Mouse (Mus musculus): ENCODE measurements around the gene Ttc7b. TPM values are rescaled to one million over a fixed set of nuclear protein-coding genes. Genes with fewer than 3 reads are reported as not detected.

Ttc7b gene
- polyA plus RNA-seq, 1 experiment from 2014 or later = 21.3 TPM

DNA sequence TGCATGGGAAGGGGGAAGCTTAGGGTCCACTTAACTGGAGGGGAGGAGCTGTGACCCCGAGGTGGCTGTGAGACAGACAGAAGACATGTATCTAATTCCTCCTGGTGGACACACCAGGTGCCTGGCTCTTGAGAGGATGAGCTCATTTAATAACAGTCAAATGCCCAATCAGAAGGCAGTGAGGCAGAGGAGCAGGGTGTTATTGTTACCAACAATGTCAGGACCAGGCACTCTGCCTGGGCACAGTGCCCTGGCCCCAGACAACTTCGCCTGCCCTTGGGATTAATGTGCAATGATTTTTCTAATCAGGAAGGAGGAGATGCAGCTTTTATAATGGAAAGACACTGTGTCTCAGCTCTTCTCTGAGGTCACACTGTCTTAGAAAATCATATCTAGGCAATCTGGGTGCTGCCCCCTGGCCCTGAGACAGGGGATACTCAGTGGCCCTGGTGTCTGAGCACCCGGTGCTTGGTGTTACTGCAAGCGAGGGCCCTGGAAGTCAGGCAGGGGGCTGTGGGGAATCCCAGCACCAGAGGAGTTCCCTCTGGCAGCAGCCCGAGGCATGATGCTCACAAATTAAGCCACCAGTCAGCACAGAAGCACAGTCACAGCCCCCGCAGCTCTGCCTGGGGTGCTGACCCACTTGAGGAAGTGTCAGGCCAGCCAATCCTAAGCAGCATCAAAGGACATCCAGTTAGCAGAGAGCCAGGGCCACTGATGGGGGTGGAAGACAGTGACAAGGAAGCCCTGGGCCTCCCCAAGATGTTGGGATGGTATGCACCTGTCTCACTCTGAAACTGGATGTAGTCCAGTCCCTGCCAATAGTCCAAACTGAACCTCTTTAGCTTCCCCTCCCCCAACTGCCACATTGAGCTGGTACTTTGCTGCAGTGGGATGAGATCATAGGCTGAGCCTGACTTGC lies 209.9 kb downstream of the Ttc7b start:
- DNase-seq (ENCODE audit: low read depth, low spot score) = no peak
- POLR2A ChIA-PET = no interaction called here
- TF ChIP-seq CTCF (IDR thresholded peaks at IDR 0.05) = no peak
- in situ Hi-C loops (cut with MboI; ENCODE audit: low pct_unique_long_range_greater_than_20kb) = no loop called here
- no peak for ATAC-seq
- CTCF ChIA-PET = interaction anchor here (1.1 to 1.2 kb wide), 2 partner anchors 10 to 143 kb away, joined by 3 read pairs; no protein-coding TSS in a partner anchor
- no peaks in the 10 kb centered on the region for H3K27me3 ChIP-seq

DNA sequence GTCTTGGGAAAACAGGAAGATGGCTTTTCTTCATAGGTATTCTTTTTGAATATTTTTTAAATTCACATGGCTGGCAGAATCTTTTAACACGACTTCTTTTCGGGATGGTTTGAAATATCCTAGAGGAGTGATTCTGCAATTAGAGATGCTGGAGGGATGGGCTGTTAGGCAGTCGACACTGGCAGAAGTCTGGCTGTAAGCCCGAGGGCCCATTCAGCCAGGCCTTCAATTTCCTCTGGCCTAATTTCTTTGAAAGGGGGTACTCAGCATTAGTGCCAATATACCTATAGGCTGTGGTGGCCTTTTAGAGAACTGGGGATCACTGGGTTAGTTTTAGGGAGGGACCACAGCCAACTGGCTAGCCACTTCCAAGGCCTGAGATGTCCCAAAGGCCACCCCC lies 211.4 kb downstream of the Ttc7b start:
- no peak for DNase-seq (ENCODE audit: low read depth, low spot score)
- TF ChIP-seq CTCF (IDR thresholded peaks at IDR 0.05) = no peak
- H3K27me3 ChIP-seq = no peaks in the 10 kb centered on the region
- ChIA-PET POLR2A (no interaction called here), CTCF (interaction anchor here (1.2 kb wide), 1 partner anchor 141 kb away, joined by 3 read pairs; no protein-coding TSS in a partner anchor)
- in situ Hi-C loops (cut with MboI; ENCODE audit: low pct_unique_long_range_greater_than_20kb) = no loop called here
- ATAC-seq = no peak

GRCm38 (mm10) chr12:100307501-100308260 lies 212.9 kb downstream of the Ttc7b start:
- DNase-seq (ENCODE audit: low read depth, low spot score) (no peak), ATAC-seq (no peak)
- TF ChIP-seq CTCF (IDR thresholded peaks at IDR 0.05) = no peak
- ChIA-PET POLR2A (no interaction called here), CTCF (no interaction called here)
- no peaks in the 10 kb centered on the region for H3K27me3 ChIP-seq
- in situ Hi-C loops (cut with MboI; ENCODE audit: low pct_unique_long_range_greater_than_20kb) = no loop called here

- DNase-seq (ENCODE audit: low read depth, low spot score) (no peak), ATAC-seq (no peak)
- ChIA-PET POLR2A (no interaction called here), CTCF (no interaction called here)
- in situ Hi-C loops (cut with MboI; ENCODE audit: low pct_unique_long_range_greater_than_20kb) = no loop called here
- TF ChIP-seq CTCF (IDR thresholded peaks at IDR 0.05) = no peak
- H3K27me3 ChIP-seq = no peaks in the 10 kb centered on the region
Observed at GRCm38 (mm10) chr12:100306336-100306735, 214.3 kb downstream of the Ttc7b start.

- POLR2A ChIA-PET = no interaction called here
- CTCF ChIA-PET = no interaction called here
- DNase-seq (ENCODE audit: low read depth, low spot score) (no peak), ATAC-seq (no peak)
- no peak for TF ChIP-seq CTCF (IDR thresholded peaks at IDR 0.05)
- H3K27me3 ChIP-seq = no peaks in the 10 kb centered on the region
- in situ Hi-C loops (cut with MboI; ENCODE audit: low pct_unique_long_range_greater_than_20kb) = no loop called here
Observed at GRCm38 (mm10) chr12:100305051-100305673, 215.5 kb downstream of the Ttc7b start.

DNA sequence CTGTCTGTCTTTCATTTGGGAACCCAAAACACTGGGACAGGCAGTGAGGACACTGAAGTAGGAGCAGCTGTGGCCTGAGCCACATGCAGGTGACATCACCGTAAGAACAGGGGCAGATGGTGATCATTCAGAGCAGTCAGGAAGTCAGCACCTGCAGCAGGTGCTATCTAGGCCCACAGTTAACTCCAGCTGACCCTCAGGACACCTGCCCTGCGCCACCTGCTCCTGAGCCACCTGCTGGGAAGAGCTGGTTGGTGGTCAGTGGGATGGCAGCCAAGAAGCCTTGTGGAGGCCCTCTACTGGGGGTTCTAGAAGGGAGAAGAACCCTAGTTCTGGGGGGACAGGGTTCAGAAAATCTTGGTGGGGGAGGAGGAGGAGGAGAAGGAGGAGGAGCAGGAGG lies 216.3 kb downstream of the Ttc7b start:
- in situ Hi-C loops (cut with MboI; ENCODE audit: low pct_unique_long_range_greater_than_20kb) = no loop called here
- DNase-seq (ENCODE audit: low read depth, low spot score) (no peak), ATAC-seq (no peak)
- ChIA-PET POLR2A (no interaction called here), CTCF (no interaction called here)
- no peak for TF ChIP-seq CTCF (IDR thresholded peaks at IDR 0.05)
- H3K27me3 ChIP-seq = no peaks in the 10 kb centered on the region

DNA sequence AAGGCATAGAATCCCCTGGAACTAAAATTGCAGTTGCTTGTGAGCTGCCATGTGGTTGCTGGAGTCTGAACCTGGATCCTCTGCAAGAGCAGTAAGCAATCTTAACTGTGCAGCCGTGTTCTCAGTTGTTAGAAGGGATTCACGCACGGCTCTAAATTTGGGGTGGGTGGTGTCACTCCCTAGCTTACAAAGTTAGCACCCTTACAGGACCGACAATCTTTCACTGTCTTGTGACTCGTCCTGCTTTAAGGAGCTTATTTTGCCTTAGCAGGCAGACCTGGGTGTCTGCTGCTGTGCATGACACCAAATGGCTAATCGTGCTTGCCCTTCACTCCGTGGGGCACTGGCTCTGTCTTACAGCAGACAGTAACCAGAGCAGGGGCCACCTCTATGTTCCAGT lies 217.5 kb downstream of the Ttc7b start:
- ATAC-seq (no peak), DNase-seq (ENCODE audit: low read depth, low spot score) (no peak)
- no peaks in the 10 kb centered on the region for H3K27me3 ChIP-seq
- CTCF ChIA-PET = no interaction called here
- no peak for TF ChIP-seq CTCF (IDR thresholded peaks at IDR 0.05)
- in situ Hi-C loops (cut with MboI; ENCODE audit: low pct_unique_long_range_greater_than_20kb) = no loop called here
- POLR2A ChIA-PET = no interaction called here

DNA sequence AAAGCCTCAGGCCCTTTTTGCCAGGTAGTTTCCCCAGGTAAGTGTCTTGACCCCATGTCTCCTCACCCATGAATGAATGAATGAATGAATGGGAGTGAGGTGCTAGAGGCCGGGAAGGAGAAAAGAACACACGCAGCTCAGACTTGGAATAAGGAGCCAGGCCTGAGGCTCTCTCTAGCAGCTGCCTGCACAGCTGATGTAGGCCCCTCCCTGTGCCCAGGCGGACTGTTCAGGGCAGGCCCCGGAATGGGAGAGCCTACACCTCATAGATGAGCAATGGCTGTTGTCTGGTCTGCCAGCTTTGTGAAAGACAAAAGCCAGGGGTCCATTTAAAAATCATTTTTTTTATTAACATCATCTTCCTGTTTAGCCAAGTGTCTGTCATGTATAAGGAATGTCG lies 220.2 kb downstream of the Ttc7b start:
- in situ Hi-C loops (cut with MboI; ENCODE audit: low pct_unique_long_range_greater_than_20kb) = no loop called here
- ATAC-seq (no peak), DNase-seq (ENCODE audit: low read depth, low spot score) (no peak)
- no peaks in the 10 kb centered on the region for H3K27me3 ChIP-seq
- TF ChIP-seq CTCF (IDR thresholded peaks at IDR 0.05) = no peak
- CTCF ChIA-PET = interaction anchor here (1.0 kb wide), 1 partner anchor 10 kb away, joined by 3 read pairs; no protein-coding TSS in a partner anchor
- POLR2A ChIA-PET = interaction anchor here (1.0 kb wide), 1 partner anchor 17 kb away, joined by 3 read pairs; no protein-coding TSS in a partner anchor

DNA sequence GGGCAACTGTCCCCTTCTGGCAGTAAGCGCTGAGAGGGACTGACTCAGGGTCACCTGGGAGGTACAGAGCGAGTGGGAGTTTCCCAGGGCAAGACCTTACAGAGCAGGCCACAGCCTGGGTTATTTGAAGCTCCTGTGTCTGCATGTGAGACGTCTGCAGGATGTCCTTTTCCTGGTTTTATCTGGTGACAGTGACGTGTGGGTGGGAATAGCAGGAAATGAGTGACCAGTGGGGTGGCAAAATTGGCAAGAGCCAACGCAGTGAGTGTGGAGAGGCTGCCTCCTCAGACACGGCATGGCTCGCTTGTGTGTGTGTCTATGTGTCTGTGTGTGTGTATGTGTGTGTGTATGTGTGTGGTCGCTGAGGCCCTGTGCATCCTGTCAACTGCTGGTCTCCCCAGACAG lies 221.3 kb downstream of the Ttc7b start:
- ChIA-PET POLR2A (no interaction called here), CTCF (no interaction called here)
- no peaks in the 10 kb centered on the region for H3K27me3 ChIP-seq
- ATAC-seq = no peak
- in situ Hi-C loops (cut with MboI; ENCODE audit: low pct_unique_long_range_greater_than_20kb) = no loop called here
- no peak for DNase-seq (ENCODE audit: low read depth, low spot score)
- no peak for TF ChIP-seq CTCF (IDR thresholded peaks at IDR 0.05)

DNA sequence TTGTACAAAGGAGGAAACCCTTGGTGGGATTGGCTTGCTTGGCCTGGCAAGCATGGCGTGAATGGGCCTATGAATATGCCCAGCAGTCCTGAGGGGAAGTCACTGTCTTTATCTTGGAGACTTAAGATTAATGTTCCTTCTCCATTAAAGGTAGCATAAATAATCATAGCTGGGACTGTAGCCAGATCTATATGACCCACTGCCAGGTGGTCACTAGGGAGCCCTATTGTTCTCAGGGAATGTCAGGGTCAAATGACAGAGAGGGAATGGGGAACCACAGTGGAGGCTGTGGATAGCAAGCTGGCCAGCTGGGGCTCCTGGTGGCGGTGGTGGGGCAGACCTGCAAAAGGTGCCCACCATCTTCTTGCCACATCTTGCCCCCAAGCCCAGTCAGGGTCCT lies 221.8 kb downstream of the Ttc7b start:
- no peak for ATAC-seq
- H3K27me3 ChIP-seq = no peaks in the 10 kb centered on the region
- DNase-seq (ENCODE audit: low read depth, low spot score) = no peak
- in situ Hi-C loops (cut with MboI; ENCODE audit: low pct_unique_long_range_greater_than_20kb) = no loop called here
- no peak for TF ChIP-seq CTCF (IDR thresholded peaks at IDR 0.05)
- CTCF ChIA-PET = no interaction called here
- POLR2A ChIA-PET = no interaction called here

DNA sequence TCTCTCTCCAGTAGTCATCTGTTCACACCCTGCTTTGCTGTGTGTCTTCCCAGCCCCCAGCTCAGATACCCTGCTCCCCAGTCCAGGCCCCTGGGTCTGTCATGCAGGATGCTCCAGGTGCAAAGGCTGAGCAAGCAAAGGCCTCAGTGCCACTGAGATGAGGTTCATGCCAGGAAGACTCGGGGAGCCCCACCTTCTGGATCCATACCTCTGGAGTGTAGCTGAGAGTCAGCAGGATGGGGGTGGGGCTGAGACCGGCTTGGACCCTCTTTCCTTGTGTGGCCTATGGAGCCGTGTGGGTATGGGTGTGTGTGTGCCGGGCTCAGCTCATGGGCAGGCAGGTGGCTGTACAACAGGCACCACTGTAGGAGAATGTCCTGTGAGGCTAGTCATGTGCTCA lies 222.7 kb downstream of the Ttc7b start:
- ATAC-seq = no peak
- DNase-seq (ENCODE audit: low read depth, low spot score) = no peak
- ChIA-PET POLR2A (interaction anchor here (0.7 to 0.8 kb wide), 2 partner anchors 14 to 24 kb away, joined by 3 read pairs; no protein-coding TSS in a partner anchor), CTCF (no interaction called here)
- H3K27me3 ChIP-seq = no peaks in the 10 kb centered on the region
- in situ Hi-C loops (cut with MboI; ENCODE audit: low pct_unique_long_range_greater_than_20kb) = no loop called here
- TF ChIP-seq CTCF (IDR thresholded peaks at IDR 0.05) = no peak

Measured in Patski (cell line).